Mouse (Mus musculus) spleen, postnatal 36 days (tissue): Measurements from ENCODE around the gene Zfp455.
"Not testable (repeated sequence)": the region's sequence is repeated elsewhere in the genome, so short reads cannot be mapped to it uniquely, and the experiment has no call there.

Experiments used
- DNase-seq, 2 experiments: peaks; one replicate each; pipeline ENCODE4 v3.0.0; 2022; ENCODE audit warnings: low spot score in 2 of 2, mixed read lengths in 1 of 2

Zfp455 gene

DNA sequence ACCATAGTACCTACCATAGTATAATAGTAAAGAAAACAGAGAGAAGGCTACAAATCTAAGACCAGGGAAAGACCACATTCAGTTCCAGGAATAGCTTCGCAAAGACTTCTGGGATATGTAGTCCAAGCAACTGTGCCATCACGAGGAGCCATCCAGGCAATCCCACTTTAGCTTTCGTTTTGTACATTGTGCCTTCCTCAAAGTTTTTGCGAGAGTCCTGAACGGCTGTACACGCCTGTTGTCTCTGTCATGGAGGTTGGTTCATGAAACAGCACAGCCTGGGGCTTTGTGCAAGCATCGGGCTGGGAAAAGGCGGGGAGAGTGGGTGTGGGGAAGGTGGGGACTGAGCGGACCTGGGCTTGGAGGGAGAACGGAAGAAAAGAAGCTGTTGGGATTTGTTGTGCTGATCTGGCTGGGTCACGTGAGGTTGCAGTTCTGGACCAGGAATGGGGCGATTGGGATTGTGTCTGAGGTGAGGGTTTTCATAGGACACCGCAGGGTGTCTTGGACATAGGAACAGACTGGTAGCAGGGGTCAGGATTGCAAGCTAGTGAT is at the start of gene Zfp455:
Zfp455 (plus strand) TSS at position 167 of the 555 bp plus-strand sequence.
- peak; percentile 50 to 57 for DNase-seq

GRCm38 (mm10) chr13:67166122-67166521 is 28.2 kb upstream of the Zfp455 start:
- DNase-seq: not testable (repeated sequence)

GRCm38 (mm10) chr13:67172991-67173722 is 21.1 kb upstream of the Zfp455 start, which contains the start of gene Rsl1:
Gene Rsl1, plus strand, starts transcription at chr13:67173182.
- DNase-seq: peak; percentile 82 to 84

DNA sequence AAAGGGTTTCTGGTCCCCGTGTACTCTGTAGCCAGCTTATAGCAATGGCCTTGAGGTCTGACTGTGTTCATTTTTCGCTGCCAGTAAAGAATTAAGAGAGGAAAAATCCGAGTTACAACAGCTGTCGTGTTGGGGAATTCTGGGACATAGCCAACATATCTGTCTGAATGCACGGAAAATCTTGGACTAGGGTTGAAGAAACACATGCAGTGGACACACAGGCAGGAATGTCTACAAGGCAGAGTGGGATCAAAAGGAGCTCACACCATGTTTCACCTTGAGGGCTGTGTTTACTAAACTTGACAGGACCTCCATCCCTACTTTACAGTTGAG is 20.6 kb upstream of the Zfp455 start:
- DNase-seq: no peak

GRCm38 (mm10) chr13:67201656-67202055 is 7.3 kb downstream of the Zfp455 start:
- DNase-seq: no peak

DNA sequence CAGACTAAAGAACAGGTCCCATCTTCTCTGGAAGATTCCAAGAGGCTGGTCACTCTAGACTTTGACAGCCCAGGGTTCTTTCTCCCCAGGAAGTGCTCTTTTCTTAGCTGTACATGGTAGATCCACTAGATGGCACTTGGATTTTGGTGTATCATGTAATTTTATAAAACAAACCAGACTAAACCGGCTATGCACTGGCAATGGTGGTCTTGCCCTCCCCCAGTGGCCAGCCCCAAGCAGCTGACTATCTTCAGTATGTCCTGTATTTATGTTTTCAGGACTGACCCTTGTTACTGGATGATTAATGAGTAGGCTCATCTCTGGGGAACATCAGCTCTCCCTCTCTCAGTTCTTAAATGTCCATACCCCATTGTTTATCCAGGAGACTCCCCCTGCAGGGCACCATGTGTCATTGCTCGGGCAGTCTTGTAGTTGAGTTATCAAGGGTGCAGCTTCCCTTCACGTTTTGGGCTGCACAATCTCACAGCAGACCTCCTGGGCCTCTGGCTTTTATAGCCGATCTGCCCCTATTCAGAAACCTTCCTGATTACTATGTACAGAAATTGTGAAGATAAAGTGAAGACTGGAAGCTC is 19.8 kb downstream of the Zfp455 start:
- no peak for DNase-seq
